Mouse (Mus musculus) thymus, adult 2 months (tissue): ENCODE results near the gene Olfr243. TPM values are rescaled to one million over a fixed set of nuclear protein-coding genes. Genes with fewer than 3 reads are reported as not detected.
"Not testable (repeated sequence)": the region's sequence is repeated elsewhere in the genome, so short reads cannot be mapped to it uniquely, and the experiment has no call there.

Experiments used
- DNase-seq: peaks from one replicate; pipeline ENCODE4 v3.0.0; 2021
- H3K27ac ChIP-seq: fragments of 200-500 bp; 2 replicates; pipeline ENCODE4 v1.5.1; 2012; ENCODE audit warnings: low read length, control low read depth; ENCODE audit not compliant: control insufficient read depth, insufficient read depth
- H3K27me3 ChIP-seq: fragments of 200-500 bp; 2 replicates; pipeline ENCODE4 v1.6.1; 2012; ENCODE audit warnings: mild to moderate bottlenecking, low read length, moderate library complexity, mixed read lengths; ENCODE audit not compliant: control insufficient read depth, insufficient read depth
- H3K36me3 ChIP-seq: fragments of 200-500 bp; 2 replicates; pipeline ENCODE4 v1.6.1; 2012; ENCODE audit warnings: mild to moderate bottlenecking, low read length, moderate library complexity; ENCODE audit not compliant: control insufficient read depth, insufficient read depth
- H3K4me1 ChIP-seq: fragments of 200-500 bp; replicated peaks from 2 replicates; pipeline ENCODE4 v1.6.1; 2012; ENCODE audit warnings: low read length; ENCODE audit not compliant: control insufficient read depth, insufficient read depth
- H3K4me3 ChIP-seq: fragments of 200-500 bp; 2 replicates; pipeline ENCODE4 v1.5.1; 2012; ENCODE audit warnings: mild to moderate bottlenecking, low read length, control low read depth, moderate library complexity; ENCODE audit not compliant: control insufficient read depth, insufficient read depth
- CTCF ChIP-seq: fragments of 200-500 bp; IDR thresholded peaks from 2 replicates; pipeline ENCODE4 v1.5.1; 2012; ENCODE audit warnings: mild to moderate bottlenecking, control low read depth, low read length, moderate library complexity, borderline replicate concordance; ENCODE audit not compliant: control insufficient read depth, poor library complexity, insufficient read depth; ENCODE audit errors: extremely low read depth
- POLR2A ChIP-seq: fragments of 200-500 bp; IDR thresholded peaks from 2 replicates; pipeline ENCODE4 v1.6.1; 2012; ENCODE audit warnings: mild to moderate bottlenecking, low read length, control low read depth, moderate library complexity; ENCODE audit not compliant: control insufficient read depth, poor library complexity, insufficient read depth; ENCODE audit errors: extremely low read depth
- WGBS: fragments of 180-500 bp; shearing (Covaris S2); methylation state at CpG from one replicate; pipeline ENCODE4 v1.1.7; 2018; 5-methylcytosine and 5-hydroxymethylcytosine counted together
- polyA plus RNA-seq: library from polyadenylated mRNA; depleted of rRNA; stranded (reverse); fragments of >200 nt; gene quantifications from 2 replicates; pipeline ENCODE4 v1.2.3, GENCODE M21; 2012; rRNA removed

Gene Olfr243
- not detected in 2 replicates for polyA plus RNA-seq

DNA sequence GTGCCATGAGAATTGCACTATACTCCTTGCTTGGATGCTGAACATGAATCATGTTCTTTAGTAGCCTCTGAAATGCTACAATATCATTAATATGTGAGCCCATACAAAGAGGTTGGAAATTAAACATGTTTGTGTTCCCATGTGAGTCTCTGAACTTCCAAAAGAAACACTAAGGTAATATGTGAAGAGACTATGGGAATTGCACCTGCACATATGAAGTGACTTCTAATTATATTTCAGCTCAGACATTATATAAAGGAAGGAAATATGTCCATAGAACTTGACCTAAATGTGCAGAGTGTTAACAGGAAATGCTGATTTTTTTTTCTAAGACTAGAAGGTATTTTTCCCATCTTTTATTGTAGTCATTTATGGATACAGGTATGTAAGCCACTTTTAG lies at the start of gene Olfr243:
Olfr243 (plus strand) TSS at position 301 of the 400 bp plus-strand sequence.
- no peaks in the 10 kb centered on the region for H3K4me1 ChIP-seq
- no peak for TF ChIP-seq POLR2A
- no peak for TF ChIP-seq CTCF

DNA sequence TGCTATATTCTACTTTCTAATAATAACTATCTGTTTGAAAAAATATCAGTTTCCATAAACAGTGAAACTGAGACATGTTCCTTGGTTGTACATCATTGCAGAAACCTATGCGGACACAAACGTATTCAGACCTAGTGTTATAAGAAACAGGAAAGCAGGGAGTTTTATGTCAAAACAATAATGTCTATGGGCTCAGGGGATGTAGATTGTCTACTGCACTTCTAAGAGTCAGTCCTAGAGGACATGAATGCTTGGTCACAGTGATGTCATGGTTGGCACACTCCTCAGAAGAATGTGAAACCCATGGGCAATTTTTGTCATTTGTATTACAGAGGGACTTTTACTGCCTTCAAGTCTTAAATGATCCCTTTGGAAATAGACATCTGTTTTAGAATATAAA lies 43.4 kb upstream of the Olfr243 start, which contains the start of gene Olfr624:
Olfr624 (minus strand) TSS at position 101 of the 400 bp plus-strand sequence.
- no peak for DNase-seq
- 92% methylated on average over 2 of the region's 2 CpGs for WGBS
- TF ChIP-seq POLR2A, result no peak
- no peak for TF ChIP-seq CTCF

More for the DNA sequence above, at the start of gene Olfr243:
- H3K4me3 ChIP-seq, result no peak within 1 kb of the TSS
- no peaks in the 10 kb centered on the region for H3K36me3 ChIP-seq
- no peak for DNase-seq
- no peaks in the 10 kb centered on the region for H3K27me3 ChIP-seq
- no peak within 1 kb of the TSS for H3K27ac ChIP-seq

DNA sequence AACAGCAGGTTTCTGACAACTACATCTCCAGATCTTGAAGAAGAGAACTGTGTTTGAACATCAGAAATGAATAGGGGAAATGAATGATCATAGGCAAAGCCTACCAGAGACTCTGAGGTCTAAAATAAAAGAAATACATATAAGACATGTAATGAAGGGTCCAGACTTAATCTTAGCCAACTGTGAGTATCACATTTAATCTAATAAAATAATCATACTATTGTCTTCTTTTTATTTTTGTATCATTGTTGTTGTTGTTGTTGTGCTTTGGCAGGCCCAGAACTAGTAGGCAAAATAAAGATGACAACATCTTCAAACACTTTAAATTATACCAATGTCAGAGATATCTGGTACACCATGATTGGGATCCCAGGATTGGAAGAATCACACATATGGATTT lies 32.1 kb upstream of the Olfr243 start, which contains the start of gene Olfr625-ps1:
Olfr625-ps1 (plus strand) TSS at position 301 of the 400 bp plus-strand sequence.
- Histone ChIP-seq H3K36me3 (no peaks in the 10 kb centered on the region), H3K4me1 (no peaks in the 10 kb centered on the region), H3K4me3 (no peak within 1 kb of the TSS), H3K27me3 (no peaks in the 10 kb centered on the region), H3K27ac (no peak within 1 kb of the TSS)
- TF ChIP-seq CTCF, result no peak
- TF ChIP-seq POLR2A, result no peak
- no peak for DNase-seq

More for the DNA sequence above, 43.4 kb upstream of the Olfr243 start, which contains the start of gene Olfr624:
- H3K27ac ChIP-seq, result no peak within 1 kb of the TSS
- H3K27me3 ChIP-seq, result no peaks in the 10 kb centered on the region
- no peaks in the 10 kb centered on the region for H3K36me3 ChIP-seq
- no peak within 1 kb of the TSS for H3K4me3 ChIP-seq
- H3K4me1 ChIP-seq, result no peaks in the 10 kb centered on the region

DNA sequence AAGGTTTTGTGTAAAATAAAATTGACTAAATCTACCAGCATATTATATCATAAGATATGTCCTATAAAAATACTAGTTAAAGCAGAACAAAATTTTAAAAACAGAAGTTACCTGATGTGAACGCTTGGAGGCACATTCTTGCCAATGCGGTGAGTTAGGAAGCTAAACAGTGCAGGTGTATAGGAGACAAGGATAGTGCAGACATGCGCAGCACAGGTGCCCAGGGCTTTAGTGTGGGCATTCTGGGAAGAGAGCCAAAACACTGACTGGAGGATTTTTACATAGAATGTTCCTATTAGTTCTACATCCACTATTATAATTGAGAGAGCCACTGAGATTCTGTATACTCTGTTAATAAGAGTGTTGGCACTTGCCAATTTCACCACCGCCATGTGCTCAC lies 15.0 kb upstream of the Olfr243 start:
- no peaks in the 10 kb centered on the region for H3K27me3 ChIP-seq
- DNase-seq, result no peak
- WGBS, result 96% methylated on average over 4 of the region's 4 CpGs
- H3K27ac ChIP-seq, result no peak overlapping the region
- no peak overlapping the region for H3K4me3 ChIP-seq
- H3K4me1 ChIP-seq, result no peaks in the 10 kb centered on the region
- H3K36me3 ChIP-seq, result no peaks in the 10 kb centered on the region
- TF ChIP-seq POLR2A, result no peak
- no peak for TF ChIP-seq CTCF

DNA sequence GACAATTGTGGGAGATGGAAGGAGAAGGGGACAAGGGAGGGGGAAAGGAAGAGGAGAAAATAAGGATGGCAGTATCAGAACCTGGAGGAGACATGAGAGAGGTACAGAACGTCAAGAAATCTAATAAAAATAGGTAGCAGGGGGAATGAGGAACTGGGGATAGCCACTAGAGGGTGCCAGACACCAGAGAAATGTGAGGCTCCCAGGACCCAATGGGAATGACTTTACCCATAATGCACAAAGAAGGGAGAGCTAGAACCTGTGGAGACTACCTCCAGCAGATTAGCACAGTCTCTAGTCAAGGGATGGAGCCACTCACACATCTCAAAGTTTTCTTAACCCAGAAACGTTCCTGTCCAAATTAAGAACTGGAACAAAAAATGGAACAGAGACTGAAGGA lies 2.4 kb upstream of the Olfr243 start:
- Histone ChIP-seq H3K36me3 (no peaks in the 10 kb centered on the region), H3K27me3 (no peaks in the 10 kb centered on the region), H3K4me1 (no peaks in the 10 kb centered on the region), H3K4me3 (no peak overlapping the region), H3K27ac (no peak overlapping the region)
- TF ChIP-seq CTCF, result no peak
- 45% methylated on average over 2 of the region's 2 CpGs for WGBS
- DNase-seq, result no peak

DNA sequence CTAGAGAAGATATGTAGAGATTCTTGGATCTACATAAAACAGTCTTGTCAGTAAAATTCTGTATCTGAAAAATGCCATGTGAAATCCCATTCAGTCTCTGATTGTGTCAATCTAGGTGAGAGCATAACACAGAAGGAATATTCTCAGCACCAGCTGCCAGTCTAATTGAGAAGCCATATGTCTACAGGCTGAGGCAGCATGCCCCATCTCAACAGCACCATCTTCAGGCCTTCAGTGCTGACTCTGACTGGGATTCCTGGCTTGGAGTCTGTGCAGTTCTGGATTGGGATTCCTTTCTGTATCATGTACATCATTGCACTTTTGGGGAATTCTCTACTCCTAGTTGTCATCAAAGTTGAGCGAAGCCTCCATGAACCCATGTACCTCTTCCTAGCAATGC lies 1.9 kb downstream of the Olfr243 start:
- DNase-seq, H3K4me1 ChIP-seq, H3K36me3 ChIP-seq, H3K4me3 ChIP-seq, H3K27me3 ChIP-seq, H3K27ac ChIP-seq: not testable (repeated sequence)
- 97% methylated on average over 1 of the region's 1 CpGs for WGBS

DNA sequence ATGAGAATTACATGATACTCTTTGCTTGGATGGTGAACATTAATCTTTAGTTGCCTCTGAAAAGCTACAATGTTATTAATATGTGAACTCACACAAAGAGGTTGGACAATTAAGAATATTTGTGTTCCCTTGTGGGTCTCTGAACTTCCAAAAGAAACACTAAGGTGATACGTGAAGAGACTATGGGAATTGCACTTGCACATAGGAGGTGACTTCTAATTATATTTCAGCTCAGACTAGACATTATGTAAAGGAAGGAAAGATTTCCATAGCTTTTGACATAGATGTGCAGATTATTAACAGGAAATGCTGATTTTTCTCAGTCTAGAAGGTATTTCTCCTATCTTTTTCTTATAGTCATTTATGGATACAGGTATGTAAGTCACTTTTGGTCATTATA lies 15.6 kb downstream of the Olfr243 start, which contains the start of gene Olfr628:
Olfr628 (plus strand) TSS at position 301 of the 400 bp plus-strand sequence.
- Histone ChIP-seq H3K4me3 (no peak within 1 kb of the TSS), H3K27ac (no peak within 1 kb of the TSS), H3K27me3 (no peaks in the 10 kb centered on the region), H3K4me1 (no peaks in the 10 kb centered on the region), H3K36me3 (no peaks in the 10 kb centered on the region)
- 100% methylated on average over 1 of the region's 1 CpGs for WGBS
- no peak for DNase-seq
- TF ChIP-seq POLR2A, result no peak
- no peak for TF ChIP-seq CTCF
